Mouse (Mus musculus) gastrocnemius, postnatal 14 days (tissue): Measurements from ENCODE around the gene Rictor. TPM values are rescaled to one million over a fixed set of nuclear protein-coding genes. Genes with fewer than 3 reads are reported as not detected.

Source experiments
- DNase-seq: peaks from one replicate; pipeline ENCODE4 v3.0.0; 2021; ENCODE audit warnings: mixed read lengths
- intact Hi-C: fragments of 180-260 bp; cut with DNase I; formaldehyde crosslinking; loops from one replicate; pipeline ENCODE4 v1.15.1; 2025; ENCODE audit warnings: low total_unique reads
- long read RNA-seq, 2 experiments: library from polyadenylated mRNA; stranded (forward); transcript quantifications; one replicate each; pipeline ENCODE4 v2.0.0; 2021
- total RNA-seq, 2 experiments: library from RNA; stranded (reverse); gene quantifications; 2 replicates each; pipeline ENCODE4 v1.2.3; 2021

Rictor gene
- 1 to 10 TPM; 8.0 to 8.8 TPM for total RNA-seq
- long read RNA-seq, experiment 1, result 0 reads
- long read RNA-seq, experiment 2, full-length matches to known transcripts, result 1 of 2 reads
- long read RNA-seq, experiment 2, partial matches to known transcripts, result 0 of 2 reads
- long read RNA-seq, experiment 2, other reads (novel, unspliced or antisense), result 1 of 2 reads

GRCm38 (mm10) chr15:6707936-6708525 is at the start of gene Rictor:
Rictor (plus strand) TSS chr15:6708379.
- intact Hi-C loops, result no loop called here
- DNase-seq, result peak; percentile 89

- no peak for DNase-seq
- intact Hi-C loops, result no loop called here
Observed at GRCm38 (mm10) chr15:6661951-6662350, 46.2 kb upstream of the Rictor start.

GRCm38 (mm10) chr15:6663991-6664390 is 44.2 kb upstream of the Rictor start:
- DNase-seq, result no peak
- intact Hi-C loops, result no loop called here

- intact Hi-C loops, result no loop called here
- DNase-seq, result no peak
Observed at GRCm38 (mm10) chr15:6666072-6666471, 42.1 kb upstream of the Rictor start.

- intact Hi-C loops, result no loop called here
- no peak for DNase-seq
Observed at GRCm38 (mm10) chr15:6668793-6669437, 39.3 kb upstream of the Rictor start.

GRCm38 (mm10) chr15:6678479-6678878 is 29.7 kb upstream of the Rictor start:
- no peak for DNase-seq
- intact Hi-C loops, result no loop called here

- DNase-seq, result no peak
- intact Hi-C loops, result no loop called here
Observed at GRCm38 (mm10) chr15:6702164-6702563, 6.0 kb upstream of the Rictor start.

- no peak for DNase-seq
- intact Hi-C loops, result no loop called here
Observed at GRCm38 (mm10) chr15:6705351-6705901, 2.8 kb upstream of the Rictor start.

GRCm38 (mm10) chr15:6707551-6707935 is 636 bp upstream of the Rictor start:
- peak; percentile 59 for DNase-seq
- intact Hi-C loops, result no loop called here

- intact Hi-C loops, result no loop called here
- DNase-seq, result peak; percentile 23
Observed at GRCm38 (mm10) chr15:6708526-6709441, 605 bp downstream of the Rictor start.

- intact Hi-C loops, result no loop called here
- DNase-seq, result no peak
Observed at GRCm38 (mm10) chr15:6709618-6710017, 1.4 kb downstream of the Rictor start.

- intact Hi-C loops, result no loop called here
- no peak for DNase-seq
Observed at GRCm38 (mm10) chr15:6710341-6710740, 2.2 kb downstream of the Rictor start.

GRCm38 (mm10) chr15:6711226-6711625 is 3.0 kb downstream of the Rictor start:
- intact Hi-C loops, result no loop called here
- no peak for DNase-seq

GRCm38 (mm10) chr15:6714819-6715218 is 6.6 kb downstream of the Rictor start:
- intact Hi-C loops, result no loop called here
- DNase-seq, result no peak

GRCm38 (mm10) chr15:6715237-6715636 is 7.1 kb downstream of the Rictor start:
- intact Hi-C loops, result no loop called here
- DNase-seq, result no peak

GRCm38 (mm10) chr15:6721385-6721784 is 13.2 kb downstream of the Rictor start:
- no peak for DNase-seq
- intact Hi-C loops, result no loop called here

- no peak for DNase-seq
Observed at GRCm38 (mm10) chr15:6721802-6722201, 13.6 kb downstream of the Rictor start.

GRCm38 (mm10) chr15:6722405-6723176 is 14.4 kb downstream of the Rictor start:
- no peak for DNase-seq
- intact Hi-C loops, result no loop called here

More at GRCm38 (mm10) chr15:6721802-6722201, 13.6 kb downstream of the Rictor start:
- intact Hi-C loops, result no loop called here

- DNase-seq, result no peak
- intact Hi-C loops, result no loop called here
Observed at GRCm38 (mm10) chr15:6723338-6723737, 15.2 kb downstream of the Rictor start.
